Mouse (Mus musculus): ENCODE results near the gene Ankrd27.

Gene Ankrd27

DNA sequence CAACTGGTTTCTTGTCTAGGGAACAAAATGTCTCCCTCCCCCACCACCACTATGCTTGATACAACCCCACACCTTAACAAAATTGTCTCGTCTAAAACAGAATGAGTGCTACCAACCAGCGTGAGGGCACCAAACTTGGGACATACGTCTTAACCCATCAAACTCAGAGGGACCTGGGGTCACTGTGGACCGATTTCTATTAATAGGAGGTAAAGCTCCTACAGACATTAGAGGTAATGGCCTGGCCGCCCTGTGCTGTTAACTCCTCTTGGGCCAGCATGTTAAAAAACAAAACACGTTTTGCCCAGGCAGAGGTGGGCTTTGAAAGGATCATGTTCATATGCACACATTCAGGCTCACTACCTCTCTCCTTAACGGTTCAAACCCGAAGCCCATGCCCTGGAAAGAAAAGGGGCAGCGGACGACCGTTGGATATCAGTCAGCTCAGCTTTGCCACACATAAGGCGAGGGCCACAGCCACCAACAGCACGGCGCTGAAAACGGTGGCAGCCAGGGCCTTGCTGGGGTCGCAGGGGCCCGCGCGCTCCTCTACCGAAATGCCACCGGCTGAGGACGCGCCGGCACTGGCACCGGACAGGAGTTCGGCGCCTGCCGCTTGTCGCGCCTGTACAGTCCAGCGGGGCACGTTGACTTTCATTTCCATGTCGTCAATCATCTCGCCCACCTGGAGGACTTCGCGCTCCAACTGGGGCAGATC, 1.8 kb upstream of the Ankrd27 start:
- no peak for DNase-seq

DNA sequence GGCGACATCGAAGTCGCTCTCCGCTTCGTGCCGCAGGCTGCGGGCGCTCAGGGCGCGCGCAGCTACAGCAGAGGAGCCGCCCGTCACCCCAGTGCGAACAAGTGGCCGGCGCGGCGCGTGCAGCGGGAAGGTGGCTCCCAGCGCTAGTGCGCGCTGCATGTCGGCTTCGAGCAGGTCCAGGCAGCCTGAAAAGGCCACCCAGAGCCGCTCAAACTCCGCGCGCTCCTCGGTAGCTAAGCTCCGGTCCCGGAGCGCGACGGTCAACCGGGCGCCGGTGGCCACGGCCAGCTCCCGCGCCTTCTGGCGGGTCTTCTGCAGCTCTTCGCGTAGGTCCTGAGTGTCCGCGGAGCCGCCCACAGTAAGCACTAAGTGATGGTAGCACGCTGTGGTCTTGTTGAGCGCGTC, 1.3 kb upstream of the Ankrd27 start:
- no peak for DNase-seq

DNA sequence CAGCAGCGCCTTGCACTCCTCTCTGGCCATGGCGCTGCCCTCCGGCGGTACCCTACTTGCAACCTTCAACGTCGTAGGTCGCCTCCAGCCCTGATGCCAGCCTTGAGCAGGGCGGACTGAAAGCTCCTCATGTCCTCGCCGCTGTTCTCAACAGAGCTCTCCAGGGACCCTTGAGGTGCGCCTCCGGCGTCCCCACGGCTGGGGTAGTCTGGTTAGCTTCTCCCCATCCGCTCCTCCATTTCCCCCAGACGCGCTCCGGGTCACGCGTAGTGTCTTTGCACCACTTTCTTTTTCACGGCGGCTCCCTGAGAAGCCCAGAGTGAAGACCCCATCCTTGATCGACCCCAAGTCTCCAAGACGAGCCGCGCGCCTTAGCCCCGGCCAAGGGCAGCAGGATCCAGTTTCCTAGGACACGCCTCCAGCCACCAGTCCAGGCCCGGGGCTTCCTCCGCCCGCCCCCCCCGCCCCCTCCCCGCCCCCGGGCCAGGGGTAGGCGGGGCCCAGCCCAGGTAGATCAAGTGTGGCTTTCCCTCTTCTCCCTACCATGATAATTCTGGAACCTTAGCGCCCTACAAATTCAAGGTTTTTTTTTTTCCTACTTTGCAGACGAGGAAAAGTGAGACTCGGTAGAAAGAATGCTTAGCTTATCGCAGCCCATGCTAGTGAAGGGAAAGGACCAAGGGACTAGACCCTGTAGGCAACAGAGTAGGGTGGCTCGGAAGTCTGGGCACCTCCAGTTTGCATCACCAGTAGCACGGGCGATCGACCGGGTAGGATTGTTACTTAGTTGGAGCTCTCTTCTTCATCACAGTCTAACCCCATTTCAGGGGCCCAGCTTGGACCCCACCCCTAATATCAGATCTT, 621 bp upstream of the Ankrd27 start, which contains the start of gene Rgs9bp:
Rgs9bp (minus strand) TSS at position 392 of the 864 bp plus-strand sequence.
- DNase-seq = peak; percentile 21

DNA sequence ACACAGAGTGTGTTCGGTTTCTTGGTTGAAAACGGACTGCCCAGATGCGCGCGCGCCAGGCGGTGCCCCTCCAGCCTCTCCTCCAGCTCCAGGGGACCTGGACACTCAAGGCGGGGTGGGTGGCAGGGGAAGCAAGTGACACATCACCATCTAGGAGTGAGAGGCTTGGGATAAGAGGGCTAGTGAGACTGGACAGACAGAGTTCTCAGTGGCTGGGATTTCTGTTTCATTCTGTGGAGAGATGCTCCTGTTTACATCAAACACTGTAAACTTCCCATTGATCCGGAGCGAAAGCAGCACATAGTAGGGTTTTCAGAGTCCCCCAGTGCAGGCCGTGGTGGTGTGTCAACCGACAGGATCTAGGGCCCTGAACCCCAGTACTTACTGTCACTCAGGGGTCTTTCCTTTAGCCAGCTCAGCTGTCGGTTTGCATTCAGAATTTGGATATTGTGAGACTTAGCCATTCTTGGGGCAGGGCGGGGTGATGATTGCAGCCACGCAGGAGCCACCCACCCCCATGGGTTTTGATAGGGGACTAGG, 932 bp downstream of the Ankrd27 start:
- DNase-seq = no peak

DNA sequence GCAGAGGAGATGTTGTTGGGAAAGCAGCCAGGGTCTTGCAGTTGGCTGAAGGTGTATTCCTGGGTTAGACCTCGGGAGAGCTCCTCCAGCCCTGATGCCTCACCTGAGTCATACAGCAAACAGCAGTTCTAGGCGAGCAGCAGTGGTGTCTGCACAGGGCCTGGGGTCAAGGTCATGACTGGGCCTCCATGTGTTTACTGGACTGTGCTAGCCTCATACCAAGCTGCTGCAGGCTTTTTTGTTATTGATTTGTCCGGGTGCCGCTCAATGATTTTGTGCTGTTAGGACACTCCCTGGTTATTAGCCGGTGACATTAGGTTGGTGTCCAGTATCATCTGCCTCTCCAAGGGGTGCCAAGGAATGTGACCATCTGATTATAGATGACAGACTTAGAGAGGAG, 1.7 kb downstream of the Ankrd27 start:
- no peak for DNase-seq

DNA sequence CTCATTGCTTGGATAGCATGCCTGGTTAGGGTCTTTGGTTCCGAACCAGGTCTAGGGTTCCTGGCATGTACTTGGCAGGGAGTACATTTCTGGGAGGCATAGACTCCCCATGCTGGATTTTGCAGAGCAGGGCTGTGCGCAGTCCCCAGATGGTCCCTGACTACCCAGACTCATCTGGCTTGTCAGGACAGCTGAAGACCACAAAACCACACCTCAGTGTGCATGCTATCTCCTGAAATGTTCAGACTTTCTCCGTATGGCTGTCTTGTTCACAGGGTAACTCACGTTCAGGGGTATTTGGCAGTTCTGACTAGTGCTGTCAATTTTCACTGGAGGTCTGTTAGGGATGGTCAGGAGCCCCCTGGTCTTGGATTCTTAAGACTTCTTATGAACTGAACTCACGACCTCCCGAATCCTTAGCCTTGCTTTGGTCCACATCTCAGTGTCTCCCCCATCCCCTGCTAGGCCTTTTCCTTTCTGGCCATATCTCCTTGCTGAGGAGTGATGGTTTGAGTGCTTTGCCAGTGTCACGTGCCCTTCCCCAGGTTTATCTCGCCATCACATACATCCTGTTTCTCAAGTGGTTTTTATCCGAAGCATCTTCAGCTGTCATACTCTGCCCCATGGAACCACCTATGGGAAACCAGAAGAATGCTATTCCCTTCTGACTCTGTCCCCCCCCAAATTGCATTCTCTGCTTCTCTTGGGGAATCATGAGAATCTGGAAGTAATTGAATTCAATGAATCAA, 2.8 kb downstream of the Ankrd27 start:
- DNase-seq = no peak

DNA sequence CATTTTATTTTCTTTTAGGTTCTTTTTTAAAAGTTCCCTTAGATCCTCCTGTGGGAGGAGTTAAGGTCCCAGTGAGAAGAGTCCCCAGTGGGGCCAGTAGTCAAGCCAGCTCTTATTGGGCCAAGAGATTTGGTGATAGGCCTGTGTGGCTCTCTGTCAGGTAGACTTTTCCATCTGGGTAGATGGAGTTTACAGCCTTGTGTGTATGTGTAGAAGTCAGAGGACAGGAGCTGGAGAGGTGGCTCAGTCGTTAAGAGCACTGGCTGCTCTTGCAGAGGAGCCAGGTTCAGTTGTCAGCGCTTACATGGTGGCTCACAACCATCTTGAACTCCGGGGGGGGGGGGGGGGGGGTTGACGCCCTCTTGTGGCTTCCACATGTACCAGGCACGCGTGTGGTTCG, 3.4 kb downstream of the Ankrd27 start:
- no peak for DNase-seq

DNA sequence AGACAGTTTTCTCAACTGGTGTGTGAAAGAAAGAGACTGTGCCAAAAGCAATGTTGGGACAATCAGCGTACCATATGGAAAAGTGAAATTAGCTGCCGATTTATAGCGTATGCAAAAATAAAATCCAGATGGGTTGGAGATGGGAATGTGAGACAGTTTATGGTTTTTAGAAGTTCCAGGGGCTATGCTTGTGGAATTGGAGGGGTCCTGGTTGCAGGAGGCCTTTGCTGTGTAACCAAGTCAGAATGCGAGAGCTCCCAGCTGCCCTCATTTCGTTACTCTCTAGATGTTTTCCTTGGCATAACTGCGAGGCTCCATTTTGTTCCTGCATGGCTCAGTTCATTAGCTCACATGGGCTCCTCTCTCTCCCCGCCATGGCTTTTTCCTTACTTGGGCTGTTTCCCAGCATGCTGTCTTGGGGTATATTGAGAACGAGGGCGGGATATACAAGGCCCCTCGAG, 4.7 kb downstream of the Ankrd27 start:
- DNase-seq = no peak

DNA sequence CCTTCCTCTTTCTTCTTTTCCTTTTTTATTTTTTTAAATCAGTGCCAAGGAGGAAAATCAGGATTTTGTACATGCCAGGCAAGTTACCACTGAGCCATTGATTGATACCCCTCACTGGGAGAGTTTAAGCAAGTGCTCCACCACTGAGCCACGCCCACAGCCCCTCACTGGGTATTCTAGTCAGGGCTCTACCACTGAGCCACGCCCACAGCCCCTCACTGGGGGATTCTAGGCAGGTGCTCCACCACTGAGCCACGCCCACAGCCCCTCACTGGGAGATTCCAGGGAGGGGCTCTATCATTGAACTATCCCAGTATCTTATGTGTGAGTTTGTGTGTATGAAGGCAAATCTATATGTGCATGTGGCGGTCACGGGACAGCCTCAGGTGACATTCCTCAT, 8.3 kb downstream of the Ankrd27 start:
- DNase-seq = no peak

DNA sequence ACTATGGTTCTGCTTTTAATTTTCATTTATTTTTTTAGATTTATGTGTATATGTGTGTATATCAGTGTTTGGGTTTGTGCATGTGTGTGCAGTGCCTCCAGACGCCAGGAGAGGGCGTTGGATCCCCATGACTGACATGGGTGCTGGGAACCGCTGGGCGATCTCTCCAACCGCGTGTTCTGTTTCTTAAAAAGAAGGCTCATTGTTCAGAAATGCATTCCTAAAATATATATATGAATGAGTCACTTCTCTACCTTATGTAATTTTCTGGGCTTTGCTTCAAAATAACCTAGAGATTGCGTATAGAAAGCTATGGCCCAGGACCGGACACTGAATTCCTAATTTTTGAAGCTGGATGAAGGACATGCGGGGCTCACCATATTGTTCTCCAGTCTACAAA, 13.4 kb downstream of the Ankrd27 start:
- no peak for DNase-seq

DNA sequence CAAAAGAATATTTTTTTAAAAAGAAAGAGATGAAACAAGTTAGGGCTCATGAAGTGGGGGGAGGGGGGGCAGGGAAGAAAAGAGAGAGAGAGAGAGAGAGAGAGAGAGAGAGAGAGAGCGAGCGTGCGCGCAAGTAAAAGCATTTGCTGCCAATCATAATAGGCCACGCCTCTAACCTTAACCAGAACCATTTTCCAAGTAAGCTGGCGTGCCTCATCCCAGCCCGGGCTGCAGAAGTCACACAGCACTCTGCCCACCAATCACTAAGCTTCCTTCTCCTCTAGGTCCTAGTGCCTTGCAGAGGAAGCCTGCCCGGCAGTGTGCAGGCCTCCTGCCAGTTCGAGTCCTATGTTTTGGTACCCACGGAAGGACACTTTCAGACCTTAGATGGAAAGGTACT, 14.0 kb downstream of the Ankrd27 start:
- DNase-seq = no peak

DNA sequence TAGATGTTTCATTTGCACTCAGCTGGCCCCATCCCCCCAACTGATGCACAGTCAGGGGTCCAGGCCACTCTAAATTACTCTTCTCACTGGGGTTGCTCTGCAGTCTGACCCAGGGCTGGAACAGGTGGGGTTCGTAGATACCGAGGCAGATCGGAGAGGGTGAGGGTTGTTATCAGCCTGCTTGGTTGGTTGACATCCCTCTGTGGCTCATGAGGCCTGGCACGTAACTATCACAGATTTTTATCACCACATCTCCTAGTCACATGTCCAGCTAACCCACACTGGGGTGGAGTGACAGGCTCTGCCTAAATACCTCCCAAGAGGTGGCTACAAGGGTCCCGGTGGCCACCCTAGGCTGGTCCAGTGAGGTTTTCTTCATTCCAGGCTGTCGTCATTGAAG, 15.1 kb downstream of the Ankrd27 start:
- DNase-seq = no peak

DNA sequence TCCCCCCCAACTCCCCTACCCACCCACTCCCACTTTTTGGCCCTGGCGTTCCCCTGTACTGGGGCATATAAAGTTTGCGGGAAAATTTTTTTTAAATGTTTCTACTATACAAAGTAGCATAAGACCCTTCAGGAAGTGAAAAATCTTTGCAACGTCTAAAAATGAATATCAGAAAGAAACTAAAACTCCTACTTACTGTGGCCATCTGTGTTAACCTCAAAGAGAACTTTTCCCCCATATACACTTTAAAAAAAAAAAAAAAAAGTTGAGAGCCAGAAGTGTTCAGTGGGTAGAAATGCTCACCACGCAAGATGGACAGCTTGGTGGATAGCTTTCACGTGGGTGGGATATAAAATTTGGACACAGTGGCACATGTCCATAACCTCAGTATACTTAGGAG, 16.7 kb downstream of the Ankrd27 start:
- no peak for DNase-seq

DNA sequence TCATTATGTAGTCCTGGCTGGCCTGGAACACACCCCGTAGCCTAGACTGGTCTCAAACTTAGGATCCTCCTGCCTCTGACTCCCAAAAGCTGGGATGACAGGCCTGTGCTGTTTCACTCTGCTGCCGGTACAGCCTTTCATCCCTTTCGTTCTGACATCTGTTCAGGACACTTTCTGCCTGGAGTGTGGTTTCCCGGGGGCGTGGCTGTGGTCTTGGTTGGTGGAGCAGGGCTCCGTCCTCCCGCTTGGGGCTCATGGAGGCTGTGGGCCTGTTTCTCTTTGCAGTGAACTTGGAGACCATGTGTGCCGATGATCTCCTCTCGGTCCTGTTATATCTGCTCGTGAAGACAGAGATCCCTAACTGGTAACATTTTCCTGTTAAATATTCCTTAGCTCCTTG, 20.8 kb downstream of the Ankrd27 start:
- no peak for DNase-seq

DNA sequence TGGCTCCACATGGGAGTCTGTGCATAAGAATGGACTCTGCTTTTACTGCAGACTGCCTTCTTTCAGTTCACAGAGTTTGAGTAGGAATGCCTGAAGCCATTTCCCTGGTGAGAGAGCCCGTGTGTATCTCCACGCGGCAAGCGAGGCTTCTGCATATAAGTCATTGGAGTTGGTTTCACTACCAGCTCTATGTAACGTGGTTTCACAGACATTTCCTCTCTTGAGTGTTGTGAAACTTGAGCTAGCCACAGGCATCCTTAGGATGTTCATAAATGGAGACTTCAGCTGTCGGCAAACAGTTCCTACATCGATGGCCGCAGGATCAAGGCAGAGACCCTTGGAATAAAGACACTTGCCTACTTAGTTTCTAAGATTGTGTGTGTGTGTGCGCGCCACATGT, 23.2 kb downstream of the Ankrd27 start:
- no peak for DNase-seq

DNA sequence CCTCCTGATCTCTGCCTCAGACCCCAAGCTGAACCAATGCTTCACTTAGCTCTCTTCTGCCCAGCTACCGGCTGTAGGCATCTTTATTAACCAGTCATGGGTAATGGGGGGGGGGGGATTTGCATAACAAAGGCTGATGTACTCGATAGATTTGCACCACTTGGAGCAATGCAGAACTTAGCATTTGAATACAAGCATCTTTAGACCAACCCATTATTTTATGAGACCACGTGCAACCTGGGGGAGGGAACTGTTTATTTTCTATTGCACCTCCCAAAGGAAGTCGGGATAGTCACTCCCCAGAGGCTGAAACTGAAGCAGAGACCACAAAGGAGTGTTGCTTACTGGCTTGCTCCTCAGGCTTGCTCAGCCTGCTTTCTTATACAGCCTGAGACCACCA, 31.5 kb downstream of the Ankrd27 start:
- DNase-seq = no peak

DNA sequence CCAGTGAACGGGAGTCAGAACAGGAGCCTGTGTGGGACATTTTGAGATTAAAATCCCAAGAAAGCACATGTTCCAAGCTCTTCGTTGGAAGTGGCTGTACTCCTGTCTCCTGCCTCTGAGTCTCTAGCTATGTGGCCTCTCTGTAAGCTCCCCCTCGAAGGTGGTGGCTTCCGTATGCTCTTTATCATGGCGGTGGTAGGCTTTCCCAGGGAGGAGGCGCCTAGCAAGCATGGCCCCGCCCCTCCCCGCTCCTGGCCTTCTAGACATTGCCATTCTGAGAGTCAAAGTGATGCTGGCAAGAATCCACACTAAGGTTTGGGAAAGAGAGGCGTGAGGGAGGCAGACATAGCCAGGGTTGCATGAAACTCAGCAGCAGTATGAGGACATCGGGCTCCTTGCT, 36.6 kb downstream of the Ankrd27 start:
- no peak for DNase-seq

DNA sequence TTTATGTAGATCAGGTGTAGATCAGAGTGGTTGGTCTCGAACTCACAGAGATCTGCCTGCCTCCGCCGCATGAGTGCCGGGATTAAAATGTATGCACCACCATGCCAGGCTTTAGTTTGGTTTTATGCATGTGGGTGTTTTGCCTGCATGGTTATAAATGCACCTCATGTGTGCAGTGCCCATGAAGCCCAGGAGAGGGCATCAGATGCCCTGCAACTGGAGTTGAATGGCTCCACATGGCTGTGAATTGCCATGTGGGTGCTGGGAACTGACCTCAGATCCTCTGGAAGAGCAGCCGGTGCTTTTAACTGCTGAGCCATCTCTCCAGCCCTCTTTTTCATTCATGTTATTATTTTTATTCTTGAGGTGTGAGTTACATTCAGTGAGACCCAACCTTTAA, 40.0 kb downstream of the Ankrd27 start:
- no peak for DNase-seq

DNA sequence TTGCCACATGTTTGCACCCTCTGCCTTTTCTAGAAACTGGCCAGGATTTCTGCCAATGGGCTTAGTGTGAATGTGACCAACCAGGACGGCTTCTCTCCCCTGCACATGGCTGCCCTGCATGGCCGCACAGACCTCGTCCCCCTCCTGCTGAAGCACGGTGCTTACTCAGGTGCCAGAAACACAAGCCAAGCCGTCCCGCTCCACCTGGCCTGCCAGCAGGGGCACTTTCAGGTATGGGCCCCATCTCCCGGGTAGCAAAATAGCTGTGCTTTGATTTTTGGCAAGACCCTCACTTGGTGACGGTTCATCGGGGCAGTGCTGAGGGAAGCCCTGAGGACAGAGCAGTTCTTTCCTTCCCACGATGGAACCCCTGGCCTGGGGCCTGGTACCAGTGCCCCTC, 41.3 kb downstream of the Ankrd27 start:
- DNase-seq = peak; percentile 36

DNA sequence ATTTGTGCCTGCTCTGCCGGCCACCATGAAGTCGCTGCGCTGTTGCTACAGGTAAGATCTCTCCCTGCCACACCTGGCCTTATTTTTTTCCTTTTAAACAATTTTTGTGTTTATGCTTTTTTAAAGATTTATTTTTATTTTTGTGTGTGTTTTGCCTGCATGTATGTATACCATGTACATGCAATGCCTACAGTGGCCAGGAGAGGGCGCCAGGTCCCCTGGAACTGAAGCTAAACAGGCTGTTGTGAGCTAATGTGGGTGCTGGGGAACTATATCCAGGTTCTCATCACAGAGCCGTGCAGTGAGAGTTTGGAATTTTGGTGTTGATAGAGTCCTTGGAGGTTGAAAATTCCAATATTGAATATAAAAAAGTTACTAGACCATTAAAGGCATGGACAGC, 42.5 kb downstream of the Ankrd27 start:
- no peak for DNase-seq

DNA sequence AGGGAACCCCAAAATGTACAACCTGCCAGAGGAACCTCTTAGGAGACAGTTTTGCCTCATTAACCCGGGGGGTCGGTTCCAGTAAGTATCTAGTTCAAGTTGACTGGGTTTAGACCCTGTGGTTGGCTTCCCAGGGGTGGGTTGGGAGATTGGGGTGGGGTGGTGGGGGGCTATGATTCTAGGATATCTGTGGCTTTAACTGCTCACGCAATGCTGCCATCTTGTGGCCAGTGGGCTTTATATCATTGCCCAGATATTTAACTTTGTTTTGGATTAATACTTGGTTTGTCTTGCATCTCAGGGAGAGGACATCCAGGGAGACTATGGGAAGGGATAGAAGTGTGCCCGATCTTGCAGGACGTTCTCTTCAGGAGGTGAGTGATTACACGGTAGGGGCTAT, 50.2 kb downstream of the Ankrd27 start:
- DNase-seq = no peak

DNA sequence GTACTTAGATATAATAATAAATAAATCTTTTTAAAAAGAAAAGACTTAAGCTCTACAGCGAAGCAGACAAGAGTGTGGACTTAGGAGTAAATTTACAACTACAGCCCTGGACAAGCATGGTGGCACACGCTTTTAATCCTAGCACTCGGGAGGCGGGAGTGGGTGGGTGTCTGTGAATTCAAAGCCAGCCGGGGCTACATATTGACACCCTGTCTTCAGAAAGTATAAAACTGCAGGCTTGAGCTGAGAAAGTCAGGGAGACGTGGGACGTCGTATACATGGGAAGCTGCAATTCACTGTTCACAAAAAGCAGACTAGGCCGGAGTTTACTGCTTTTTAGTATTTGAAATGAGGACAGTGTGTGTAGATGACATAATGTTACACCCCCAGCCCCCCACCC, 50.8 kb downstream of the Ankrd27 start:
- no peak for DNase-seq

DNA sequence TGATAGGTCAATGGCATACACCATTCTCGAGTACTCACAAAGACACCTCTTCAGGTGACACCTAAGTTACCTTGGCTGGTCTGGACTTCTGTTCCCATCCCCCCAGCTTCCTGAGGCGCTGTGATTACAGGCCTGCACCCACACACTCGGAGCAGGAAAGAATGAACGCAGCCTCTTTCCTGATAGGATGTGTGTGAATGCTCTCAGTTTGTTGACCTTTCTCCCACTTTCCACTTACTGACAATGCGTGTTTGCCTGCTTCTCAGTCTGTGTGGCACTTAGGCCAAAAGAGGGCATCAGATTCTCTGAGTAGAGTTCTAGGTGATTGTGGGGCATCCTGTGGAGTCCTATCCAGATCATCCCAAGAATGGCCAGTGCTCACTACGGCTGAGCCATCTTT, 54.0 kb downstream of the Ankrd27 start:
- DNase-seq = no peak

All from cerebellum, adult 11 months (tissue).